Mouse (Mus musculus): ENCODE results near the gene Cd164l2. TPM values are rescaled to one million over a fixed set of nuclear protein-coding genes. Genes with fewer than 3 reads are reported as not detected.

The Cd164l2 gene
- polyA plus RNA-seq, 1 experiment = 0.23 TPM

GRCm38 (mm10) chr4:133227636-133228035 is 15.7 kb downstream of the Cd164l2 start:
- no peaks in the 10 kb centered on the region for H3K79me2 ChIP-seq (ENCODE audit: control insufficient read depth, insufficient read depth)
- no peak overlapping the region for H3ac ChIP-seq (ENCODE audit: control insufficient read depth, insufficient read length, low read depth)
- TF ChIP-seq CEBPB (IDR thresholded peaks at IDR 0.05; ENCODE audit: low read depth) (no peak), MYOG (IDR thresholded peaks at IDR 0.05; ENCODE audit: control insufficient read depth, extremely low read depth, insufficient read length) (no peak), USF1 (IDR thresholded peaks at IDR 0.05; ENCODE audit: low read depth) (no peak), MYOD1 (IDR thresholded peaks at IDR 0.05; ENCODE audit: control insufficient read depth, insufficient read length, low read depth) (no peak), MAX (IDR thresholded peaks at IDR 0.05) (no peak), FOSL1 (IDR thresholded peaks at IDR 0.05; ENCODE audit: insufficient read depth, low read length, poor library complexity, severe bottlenecking) (no peak), CTCF (IDR thresholded peaks at IDR 0.05; ENCODE audit: control insufficient read depth, insufficient read depth, insufficient read length) (no peak)
- no peak overlapping the region for H3K4me3 ChIP-seq (ENCODE audit: insufficient read depth, poor library complexity, severe bottlenecking)
- H3K36me3 ChIP-seq (ENCODE audit: control insufficient read depth, insufficient read depth) = no peaks in the 10 kb centered on the region
- peaks cover 11% of the 10 kb centered on the region for H3K27me3 ChIP-seq (ENCODE audit: control insufficient read depth, insufficient read depth, insufficient read length)
- H3K79me3 ChIP-seq (ENCODE audit: low read depth) = no peaks in the 10 kb centered on the region

- no peak overlapping the region for H3ac ChIP-seq (ENCODE audit: control insufficient read depth, insufficient read length, low read depth)
- no peaks in the 10 kb centered on the region for H3K79me3 ChIP-seq (ENCODE audit: low read depth)
- H3K4me3 ChIP-seq (ENCODE audit: insufficient read depth, poor library complexity, severe bottlenecking) = no peak overlapping the region
- H3K79me2 ChIP-seq (ENCODE audit: control insufficient read depth, insufficient read depth) = no peaks in the 10 kb centered on the region
- TF ChIP-seq CTCF (IDR thresholded peaks at IDR 0.05; ENCODE audit: control insufficient read depth, insufficient read depth, insufficient read length) (no peak), MAX (IDR thresholded peaks at IDR 0.05) (no peak), USF1 (IDR thresholded peaks at IDR 0.05; ENCODE audit: low read depth) (no peak), MYOG (IDR thresholded peaks at IDR 0.05; ENCODE audit: control insufficient read depth, extremely low read depth, insufficient read length) (no peak), FOSL1 (IDR thresholded peaks at IDR 0.05; ENCODE audit: insufficient read depth, low read length, poor library complexity, severe bottlenecking) (no peak), MYOD1 (IDR thresholded peaks at IDR 0.05; ENCODE audit: control insufficient read depth, insufficient read length, low read depth) (no peak), CEBPB (IDR thresholded peaks at IDR 0.05; ENCODE audit: low read depth) (no peak)
- H3K27me3 ChIP-seq (ENCODE audit: control insufficient read depth, insufficient read depth, insufficient read length) = no peaks in the 10 kb centered on the region
- H3K36me3 ChIP-seq (ENCODE audit: control insufficient read depth, insufficient read depth) = no peaks in the 10 kb centered on the region
Observed at GRCm38 (mm10) chr4:133229582-133229981, 17.7 kb downstream of the Cd164l2 start.

GRCm38 (mm10) chr4:133233285-133233976 is 21.5 kb downstream of the Cd164l2 start:
- TF ChIP-seq CTCF (IDR thresholded peaks at IDR 0.05; ENCODE audit: control insufficient read depth, insufficient read depth, insufficient read length) = peak; percentile 41
- TF ChIP-seq FOSL1 (IDR thresholded peaks at IDR 0.05; ENCODE audit: insufficient read depth, low read length, poor library complexity, severe bottlenecking) = no peak
- no peak for TF ChIP-seq CEBPB (IDR thresholded peaks at IDR 0.05; ENCODE audit: low read depth)
- no peak for TF ChIP-seq MYOG (IDR thresholded peaks at IDR 0.05; ENCODE audit: control insufficient read depth, extremely low read depth, insufficient read length)
- TF ChIP-seq MYOD1 (IDR thresholded peaks at IDR 0.05; ENCODE audit: control insufficient read depth, insufficient read length, low read depth) = no peak
- TF ChIP-seq MAX (IDR thresholded peaks at IDR 0.05) = no peak
- Histone ChIP-seq H3K36me3 (ENCODE audit: control insufficient read depth, insufficient read depth) (no peaks in the 10 kb centered on the region), H3K79me2 (ENCODE audit: control insufficient read depth, insufficient read depth) (no peaks in the 10 kb centered on the region), H3K79me3 (ENCODE audit: low read depth) (no peaks in the 10 kb centered on the region), H3ac (ENCODE audit: control insufficient read depth, insufficient read length, low read depth) (no peak overlapping the region), H3K4me3 (ENCODE audit: insufficient read depth, poor library complexity, severe bottlenecking) (no peak overlapping the region), H3K27me3 (ENCODE audit: control insufficient read depth, insufficient read depth, insufficient read length) (no peaks in the 10 kb centered on the region)

- no peaks in the 10 kb centered on the region for H3K36me3 ChIP-seq (ENCODE audit: control insufficient read depth, insufficient read depth)
- H3ac ChIP-seq (ENCODE audit: control insufficient read depth, insufficient read length, low read depth) = no peak overlapping the region
- H3K27me3 ChIP-seq (ENCODE audit: control insufficient read depth, insufficient read depth, insufficient read length) = no peaks in the 10 kb centered on the region
- TF ChIP-seq FOSL1 (IDR thresholded peaks at IDR 0.05; ENCODE audit: insufficient read depth, low read length, poor library complexity, severe bottlenecking) (no peak), CEBPB (IDR thresholded peaks at IDR 0.05; ENCODE audit: low read depth) (no peak), MAX (IDR thresholded peaks at IDR 0.05) (no peak), CTCF (IDR thresholded peaks at IDR 0.05; ENCODE audit: control insufficient read depth, insufficient read depth, insufficient read length) (no peak), MYOD1 (IDR thresholded peaks at IDR 0.05; ENCODE audit: control insufficient read depth, insufficient read length, low read depth) (no peak), USF1 (IDR thresholded peaks at IDR 0.05; ENCODE audit: low read depth) (no peak), MYOG (IDR thresholded peaks at IDR 0.05; ENCODE audit: control insufficient read depth, extremely low read depth, insufficient read length) (no peak)
- no peak overlapping the region for H3K4me3 ChIP-seq (ENCODE audit: insufficient read depth, poor library complexity, severe bottlenecking)
- no peaks in the 10 kb centered on the region for H3K79me2 ChIP-seq (ENCODE audit: control insufficient read depth, insufficient read depth)
- H3K79me3 ChIP-seq (ENCODE audit: low read depth) = no peaks in the 10 kb centered on the region
Observed at GRCm38 (mm10) chr4:133234771-133235170, 22.8 kb downstream of the Cd164l2 start.

- Histone ChIP-seq H3K27me3 (ENCODE audit: control insufficient read depth, insufficient read depth, insufficient read length) (no peaks in the 10 kb centered on the region), H3K79me3 (ENCODE audit: low read depth) (no peaks in the 10 kb centered on the region), H3K79me2 (ENCODE audit: control insufficient read depth, insufficient read depth) (no peaks in the 10 kb centered on the region), H3K36me3 (ENCODE audit: control insufficient read depth, insufficient read depth) (no peaks in the 10 kb centered on the region), H3K4me3 (ENCODE audit: insufficient read depth, poor library complexity, severe bottlenecking) (no peak overlapping the region), H3ac (ENCODE audit: control insufficient read depth, insufficient read length, low read depth) (no peak overlapping the region)
- TF ChIP-seq FOSL1 (IDR thresholded peaks at IDR 0.05; ENCODE audit: insufficient read depth, low read length, poor library complexity, severe bottlenecking) (no peak), MYOG (IDR thresholded peaks at IDR 0.05; ENCODE audit: control insufficient read depth, extremely low read depth, insufficient read length) (no peak), MYOD1 (IDR thresholded peaks at IDR 0.05; ENCODE audit: control insufficient read depth, insufficient read length, low read depth) (no peak), MAX (IDR thresholded peaks at IDR 0.05) (no peak), USF1 (IDR thresholded peaks at IDR 0.05; ENCODE audit: low read depth) (no peak), CEBPB (IDR thresholded peaks at IDR 0.05; ENCODE audit: low read depth) (no peak), CTCF (IDR thresholded peaks at IDR 0.05; ENCODE audit: control insufficient read depth, insufficient read depth, insufficient read length) (no peak)
Observed at GRCm38 (mm10) chr4:133235415-133235814, 23.5 kb downstream of the Cd164l2 start.
